Mouse (Mus musculus) liver, postnatal 0 days (tissue): ENCODE data around the gene Plet1. TPM values are rescaled to one million over a fixed set of nuclear protein-coding genes. Genes with fewer than 3 reads are reported as not detected.

Experiments
- ATAC-seq: fragments of 200-750 bp; cut with Nextera tagmentation; 2 replicates; pipeline ENCODE4 v1.8.0; 2017; ENCODE audit warnings: mild to moderate bottlenecking, moderate library complexity
- DNase-seq: peaks from one replicate; pipeline ENCODE4 v3.0.0-alpha.2; 2016
- H3K27ac ChIP-seq: fragments of 300-500 bp; sonication (generic); 2 replicates; pipeline ENCODE4 v1.5.1; 2014; ENCODE audit warnings: antibody characterized with exemption, moderate library complexity, mild to moderate bottlenecking, low read depth
- H3K27me3 ChIP-seq: fragments of 300-500 bp; sonication (generic); 2 replicates; pipeline ENCODE4 v1.6.1; 2014; ENCODE audit warnings: low read length, control low read depth, mixed read lengths; ENCODE audit not compliant: insufficient read depth
- H3K36me3 ChIP-seq: fragments of 300-500 bp; sonication (generic); replicated peaks from 2 replicates; pipeline ENCODE4 v1.6.1; 2014; ENCODE audit warnings: mild to moderate bottlenecking, control low read depth, low read length, moderate library complexity, mixed read lengths; ENCODE audit not compliant: insufficient read depth
- H3K4me1 ChIP-seq: fragments of 300-500 bp; sonication (generic); 2 replicates; pipeline ENCODE4 v1.6.1; 2014; ENCODE audit warnings: antibody characterized with exemption, mild to moderate bottlenecking, control low read depth; ENCODE audit not compliant: insufficient read depth
- H3K4me2 ChIP-seq: fragments of 300-500 bp; sonication (generic); 2 replicates; pipeline ENCODE4 v1.6.1; 2014; ENCODE audit warnings: low read depth, mild to moderate bottlenecking, low read length, moderate library complexity, mixed read lengths
- H3K4me3 ChIP-seq: fragments of 300-500 bp; sonication (generic); 2 replicates; pipeline ENCODE4 v1.5.1; 2014; ENCODE audit warnings: low read depth, low read length
- H3K9ac ChIP-seq: fragments of 300-500 bp; sonication (generic); replicated peaks from 2 replicates; pipeline ENCODE4 v1.6.1; 2014; ENCODE audit warnings: mild to moderate bottlenecking, moderate library complexity
- H3K9me3 ChIP-seq: fragments of 300-500 bp; sonication (generic); 2 replicates; pipeline ENCODE4 v1.6.1; 2016; ENCODE audit warnings: mild to moderate bottlenecking, control low read depth, low read length, mixed read lengths
- CTCF ChIP-seq: sonication (generic); IDR thresholded peaks from 2 replicates; pipeline ENCODE4 v1.5.1; 2016; ENCODE audit warnings: antibody characterized with exemption, low read depth
- EP300 ChIP-seq: IDR thresholded peaks from 2 replicates; pipeline ENCODE4 v1.6.1; 2016; ENCODE audit warnings: antibody characterized with exemption, low read depth, mild to moderate bottlenecking
- WGBS: fragments of 180-500 bp; shearing (Covaris S2); extraction: QIAGEN DNeasy Blood & Tissue Kit; methylation state at CpG from one replicate; pipeline ENCODE4 v1.1.7; 2014; ENCODE audit not compliant: insufficient replicate concordance; 5-methylcytosine and 5-hydroxymethylcytosine counted together
- polyA plus RNA-seq: library from polyadenylated mRNA; unstranded; fragments of >200 nt; fragmentation: Nextera tagmentation; extraction: Ambion mirVana; gene quantifications from 2 replicates; pipeline ENCODE4 v1.2.1, GENCODE M21; 2015

The Plet1 gene
- polyA plus RNA-seq, 1 experiment from 2014 or later: 1.0 TPM

DNA sequence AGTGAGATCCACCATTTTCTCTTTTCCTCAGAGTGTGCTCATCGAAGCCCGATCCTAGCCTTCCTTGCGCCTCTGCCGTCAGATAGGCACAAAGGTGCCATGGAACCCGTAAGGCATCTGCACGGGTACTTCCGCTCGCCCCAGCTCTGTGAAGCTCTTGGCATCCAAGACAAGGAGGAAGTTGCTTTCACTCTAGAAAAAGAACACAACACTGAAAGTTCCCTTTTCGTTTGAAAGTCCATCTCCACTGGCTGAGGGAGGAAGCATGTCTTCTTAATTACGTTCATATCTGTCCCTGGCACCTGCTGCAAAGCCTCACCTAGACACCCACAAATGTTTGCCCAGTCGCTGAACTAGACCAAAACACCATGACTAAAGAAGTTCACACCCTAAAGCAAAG lies 39.0 kb downstream of the Plet1 start:
- Histone ChIP-seq H3K9ac (no peak overlapping the region), H3K4me2 (peak overlapping the region; percentile 55), H3K4me3 (0 out of 2 replicates have a peak overlapping the region, but pooled peaks have one; percentile 2), H3K36me3 (no peaks in the 10 kb centered on the region), H3K9me3 (no peaks in the 10 kb centered on the region), H3K4me1 (peaks cover 5% of the 10 kb centered on the region; the same call in 1 of the 2 replicates), H3K27ac (peak overlapping the region; percentile 69), H3K27me3 (no peaks in the 10 kb centered on the region)
- ATAC-seq (peak; percentile 16; the same call in 1 of the 2 replicates), DNase-seq (peak; percentile 44)
- WGBS: 36% methylated on average over 11 of the region's 11 CpGs
- TF ChIP-seq EP300 (no peak), CTCF (no peak)

DNA sequence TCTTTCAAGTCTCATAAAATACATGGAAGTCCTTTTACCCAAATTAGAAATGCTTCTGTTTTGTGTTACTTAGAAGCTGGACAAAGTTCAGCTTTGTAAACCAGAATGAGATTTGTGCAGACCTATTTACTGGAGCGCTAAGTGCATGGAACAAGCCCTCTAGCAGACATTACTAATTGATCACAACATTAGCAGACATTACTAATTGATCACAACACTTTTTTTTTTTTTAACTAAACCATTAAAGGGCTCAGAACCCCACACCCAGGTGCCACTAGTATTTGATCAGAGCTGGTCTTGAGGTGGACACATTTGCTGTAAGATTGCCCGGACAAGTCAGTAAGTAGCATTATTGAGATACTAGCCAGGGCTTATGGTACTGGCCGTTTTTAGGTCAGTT lies 39.5 kb downstream of the Plet1 start:
- Histone ChIP-seq H3K27ac (peak overlapping the region; percentile 69), H3K4me2 (peak overlapping the region; percentile 55), H3K27me3 (no peaks in the 10 kb centered on the region), H3K9me3 (no peaks in the 10 kb centered on the region), H3K4me1 (peaks cover 5% of the 10 kb centered on the region; the same call in 1 of the 2 replicates), H3K9ac (no peak overlapping the region), H3K36me3 (no peaks in the 10 kb centered on the region), H3K4me3 (no peak overlapping the region)
- TF ChIP-seq CTCF: no peak
- no peak for TF ChIP-seq EP300
- DNase-seq (no peak), ATAC-seq (peak; percentile 31; the same call in 1 of the 2 replicates)
- 60% methylated on average over 3 of the region's 3 CpGs for WGBS

GRCm38 (mm10) chr9:50535930-50536329 lies 41.6 kb downstream of the Plet1 start:
- TF ChIP-seq EP300 (no peak), CTCF (no peak)
- no peak overlapping the region for H3K9ac ChIP-seq
- 45% methylated on average over 5 of the region's 5 CpGs for WGBS
- peak; percentile 75 for ATAC-seq
- H3K4me1 ChIP-seq: peaks cover 5% of the 10 kb centered on the region; the same call in 1 of the 2 replicates
- H3K4me3 ChIP-seq: no peak overlapping the region
- no peaks in the 10 kb centered on the region for H3K27me3 ChIP-seq
- no peaks in the 10 kb centered on the region for H3K36me3 ChIP-seq
- H3K4me2 ChIP-seq: no peak overlapping the region
- DNase-seq: peak; percentile 64
- no peaks in the 10 kb centered on the region for H3K9me3 ChIP-seq
- no peak overlapping the region for H3K27ac ChIP-seq

GRCm38 (mm10) chr9:50536603-50537135 lies 42.3 kb downstream of the Plet1 start:
- no peaks in the 10 kb centered on the region for H3K27me3 ChIP-seq
- no peak overlapping the region for H3K27ac ChIP-seq
- peaks cover 5% of the 10 kb centered on the region; the same call in 1 of the 2 replicates for H3K4me1 ChIP-seq
- TF ChIP-seq CTCF (no peak), EP300 (no peak)
- 60% methylated on average over 7 of the region's 7 CpGs for WGBS
- DNase-seq (no peak), ATAC-seq (no peak)
- H3K9me3 ChIP-seq: no peaks in the 10 kb centered on the region
- H3K4me2 ChIP-seq: no peak overlapping the region
- H3K4me3 ChIP-seq: no peak overlapping the region
- H3K36me3 ChIP-seq: no peaks in the 10 kb centered on the region
- no peak overlapping the region for H3K9ac ChIP-seq

DNA sequence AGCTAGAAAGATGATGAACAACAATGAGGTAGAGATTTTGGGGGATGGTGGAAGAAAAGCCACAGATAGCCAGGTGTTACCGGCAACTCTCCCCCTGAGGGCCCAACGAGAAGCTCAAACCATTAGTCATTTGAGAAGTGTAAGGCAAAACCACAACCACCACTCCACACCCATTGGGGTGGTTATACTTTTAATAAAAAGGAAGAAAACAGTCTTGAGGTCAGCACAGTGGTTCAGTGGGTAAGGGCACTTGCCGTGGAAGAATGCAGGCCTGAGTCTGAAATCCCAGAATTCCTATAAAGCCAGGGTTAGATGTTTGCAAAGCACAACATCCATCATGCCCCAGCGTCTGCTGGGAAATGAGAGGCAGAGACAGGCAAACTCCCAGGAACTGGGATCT lies 43.0 kb downstream of the Plet1 start:
- no peak for ATAC-seq
- peaks cover 5% of the 10 kb centered on the region; the same call in 1 of the 2 replicates for H3K4me1 ChIP-seq
- no peak for DNase-seq
- H3K9me3 ChIP-seq: no peaks in the 10 kb centered on the region
- H3K27ac ChIP-seq: no peak overlapping the region
- H3K9ac ChIP-seq: no peak overlapping the region
- H3K36me3 ChIP-seq: no peaks in the 10 kb centered on the region
- TF ChIP-seq EP300 (no peak), CTCF (no peak)
- WGBS: 43% methylated on average over 4 of the region's 4 CpGs
- H3K27me3 ChIP-seq: no peaks in the 10 kb centered on the region
- no peak overlapping the region for H3K4me2 ChIP-seq
- no peak overlapping the region for H3K4me3 ChIP-seq

DNA sequence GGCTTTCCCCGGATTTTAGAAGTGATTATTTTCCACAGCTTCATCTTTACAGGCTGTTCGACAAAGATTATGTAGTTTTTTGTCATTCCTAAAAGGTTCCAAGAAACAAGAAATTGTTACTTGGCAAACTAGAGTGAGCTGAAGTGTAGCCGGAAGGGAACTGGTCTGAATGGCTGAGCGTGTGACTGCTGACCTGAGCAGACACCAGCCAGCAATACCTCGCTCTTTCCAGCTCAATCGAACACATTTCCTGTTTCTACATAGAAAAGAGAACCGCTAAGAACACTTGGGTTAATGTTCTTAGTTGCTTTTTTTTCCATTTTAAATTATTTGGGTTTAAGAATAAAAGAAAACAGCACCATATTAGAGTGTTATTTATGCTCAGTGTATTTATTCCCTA lies 45.8 kb downstream of the Plet1 start:
- H3K9ac ChIP-seq: no peak overlapping the region
- ATAC-seq (no peak), DNase-seq (no peak)
- no peaks in the 10 kb centered on the region for H3K27me3 ChIP-seq
- no peak overlapping the region for H3K27ac ChIP-seq
- no peaks in the 10 kb centered on the region for H3K9me3 ChIP-seq
- H3K4me2 ChIP-seq: no peak overlapping the region; the same call in 1 of the 2 replicates
- H3K4me3 ChIP-seq: no peak overlapping the region
- H3K4me1 ChIP-seq: no peaks in the 10 kb centered on the region
- TF ChIP-seq CTCF: no peak
- no peak for TF ChIP-seq EP300
- H3K36me3 ChIP-seq: no peaks in the 10 kb centered on the region
- WGBS: 33% methylated on average over 7 of the region's 7 CpGs

- DNase-seq (no peak), ATAC-seq (no peak)
- H3K27ac ChIP-seq: no peak overlapping the region
- TF ChIP-seq CTCF (no peak), EP300 (no peak)
- H3K4me1 ChIP-seq: no peaks in the 10 kb centered on the region
- WGBS: 69% methylated on average over 9 of the region's 9 CpGs
- no peak overlapping the region for H3K4me3 ChIP-seq
- no peak overlapping the region for H3K9ac ChIP-seq
- no peak overlapping the region for H3K4me2 ChIP-seq
- H3K36me3 ChIP-seq: no peaks in the 10 kb centered on the region
- H3K9me3 ChIP-seq: no peaks in the 10 kb centered on the region
- no peaks in the 10 kb centered on the region for H3K27me3 ChIP-seq
Observed at GRCm38 (mm10) chr9:50542401-50542800, 48.1 kb downstream of the Plet1 start.
